Mouse (Mus musculus): ENCODE measurements around the gene Dock4. TPM values are rescaled to one million over a fixed set of nuclear protein-coding genes. Genes with fewer than 3 reads are reported as not detected.

Dock4 gene
- polyA plus RNA-seq, 1 experiment from 2014 or later: 13.9 TPM

DNA sequence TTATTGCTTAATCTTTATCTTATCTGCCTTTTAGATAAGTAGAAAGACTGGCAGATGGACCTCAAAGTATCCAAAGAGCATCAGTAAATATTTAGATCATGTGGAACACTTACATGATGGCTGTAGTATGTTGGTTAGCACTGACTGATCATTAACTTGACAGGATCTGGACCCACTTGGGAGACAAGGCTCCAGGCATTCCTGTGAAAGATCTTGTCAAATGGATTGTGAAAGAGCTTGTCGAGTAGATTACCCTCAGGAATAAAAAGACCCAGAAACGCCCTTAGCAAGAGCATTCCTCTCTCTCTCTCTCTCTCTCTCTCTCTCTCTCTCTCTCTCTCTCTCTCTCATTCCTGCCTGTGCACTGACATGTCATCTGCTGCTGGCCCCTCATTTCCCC is 367.7 kb downstream of the Dock4 start:
- Histone ChIP-seq H3K4me3 (ENCODE audit: low read depth, low read length) (no peak overlapping the region), H3K27ac (ENCODE audit: low read length) (no peak overlapping the region), H3K4me1 (ENCODE audit: control insufficient read depth, insufficient read depth, low read length) (no peaks in the 10 kb centered on the region), H3K9ac (replicated peaks; ENCODE audit: low read depth, low read length) (no peak overlapping the region), H3K4me2 (replicated peaks; ENCODE audit: low read depth, low read length) (no peak overlapping the region), H3K36me3 (ENCODE audit: control insufficient read depth, insufficient read depth, low read length) (no peaks in the 10 kb centered on the region; the same call in 1 of the 2 replicates), H3K9me3 (ENCODE audit: control insufficient read depth, low read depth, low read length) (no peaks in the 10 kb centered on the region), H3K27me3 (ENCODE audit: control insufficient read depth, insufficient read depth, low read length) (no peaks in the 10 kb centered on the region)
- WGBS: 18% methylated on average over 2 of the region's 2 CpGs
- ATAC-seq (ENCODE audit: insufficient number of reproducible peaks, insufficient read depth, low FRiP score, low read depth): no peak

GRCm38 (mm10) chr12:40814659-40815363 is 369.1 kb downstream of the Dock4 start:
- Histone ChIP-seq H3K27me3 (ENCODE audit: control insufficient read depth, insufficient read depth, low read length) (no peaks in the 10 kb centered on the region), H3K36me3 (ENCODE audit: control insufficient read depth, insufficient read depth, low read length) (no peaks in the 10 kb centered on the region; the same call in 1 of the 2 replicates), H3K9ac (replicated peaks; ENCODE audit: low read depth, low read length) (no peak overlapping the region), H3K4me2 (replicated peaks; ENCODE audit: low read depth, low read length) (no peak overlapping the region), H3K4me1 (ENCODE audit: control insufficient read depth, insufficient read depth, low read length) (no peaks in the 10 kb centered on the region), H3K27ac (ENCODE audit: low read length) (no peak overlapping the region), H3K9me3 (ENCODE audit: control insufficient read depth, low read depth, low read length) (no peaks in the 10 kb centered on the region), H3K4me3 (ENCODE audit: low read depth, low read length) (no peak overlapping the region)
- no peak for ATAC-seq (ENCODE audit: insufficient number of reproducible peaks, insufficient read depth, low FRiP score, low read depth)

- Histone ChIP-seq H3K9me3 (ENCODE audit: control insufficient read depth, low read depth, low read length) (no peaks in the 10 kb centered on the region), H3K36me3 (ENCODE audit: control insufficient read depth, insufficient read depth, low read length) (no peaks in the 10 kb centered on the region; the same call in 1 of the 2 replicates), H3K4me3 (ENCODE audit: low read depth, low read length) (no peak overlapping the region), H3K27me3 (ENCODE audit: control insufficient read depth, insufficient read depth, low read length) (no peaks in the 10 kb centered on the region), H3K9ac (replicated peaks; ENCODE audit: low read depth, low read length) (no peak overlapping the region), H3K4me1 (ENCODE audit: control insufficient read depth, insufficient read depth, low read length) (0 out of 2 replicates have a peak, but pooled peaks cover 4% of the 10 kb centered on the region), H3K4me2 (replicated peaks; ENCODE audit: low read depth, low read length) (no peak overlapping the region), H3K27ac (ENCODE audit: low read length) (no peak overlapping the region)
- 89% methylated on average over 6 of the region's 6 CpGs for WGBS
- no peak for ATAC-seq (ENCODE audit: insufficient number of reproducible peaks, insufficient read depth, low FRiP score, low read depth)
Observed at GRCm38 (mm10) chr12:40818046-40818708, 372.4 kb downstream of the Dock4 start.

- no peak overlapping the region for H3K4me2 ChIP-seq (replicated peaks; ENCODE audit: low read depth, low read length)
- no peak overlapping the region for H3K9ac ChIP-seq (replicated peaks; ENCODE audit: low read depth, low read length)
- H3K27me3 ChIP-seq (ENCODE audit: control insufficient read depth, insufficient read depth, low read length): no peaks in the 10 kb centered on the region
- no peaks in the 10 kb centered on the region for H3K9me3 ChIP-seq (ENCODE audit: control insufficient read depth, low read depth, low read length)
- H3K36me3 ChIP-seq (ENCODE audit: control insufficient read depth, insufficient read depth, low read length): no peaks in the 10 kb centered on the region
- ATAC-seq (ENCODE audit: insufficient number of reproducible peaks, insufficient read depth, low FRiP score, low read depth): no peak
- 0 out of 2 replicates have a peak, but pooled peaks cover 9% of the 10 kb centered on the region for H3K4me1 ChIP-seq (ENCODE audit: control insufficient read depth, insufficient read depth, low read length)
- H3K27ac ChIP-seq (ENCODE audit: low read length): no peak overlapping the region
- WGBS: 71% methylated on average over 5 of the region's 5 CpGs
- no peak overlapping the region for H3K4me3 ChIP-seq (ENCODE audit: low read depth, low read length)
Observed at GRCm38 (mm10) chr12:40823631-40824030, 377.9 kb downstream of the Dock4 start.

DNA sequence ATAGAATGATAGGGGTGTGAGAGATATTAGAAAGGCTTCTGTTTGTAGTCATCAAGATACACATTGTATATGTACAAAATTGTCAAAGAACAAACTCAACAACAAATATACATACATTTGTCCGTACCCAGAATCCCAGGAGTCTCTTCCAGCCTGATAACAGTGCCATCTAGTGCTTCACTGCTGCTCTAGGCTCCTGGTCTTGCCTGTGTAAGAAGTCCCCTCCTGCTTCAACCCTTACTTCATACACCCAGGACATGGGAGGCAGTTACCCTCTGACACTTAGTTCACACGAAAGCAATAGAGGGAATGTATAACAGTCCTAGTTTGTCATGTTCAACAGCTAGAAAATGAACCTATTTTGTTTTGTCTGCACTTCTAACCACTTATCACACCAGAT is 378.5 kb downstream of the Dock4 start:
- WGBS: 73% methylated on average over 2 of the region's 2 CpGs

GRCm38 (mm10) chr12:40825935-40826460 is 380.2 kb downstream of the Dock4 start:
- no peak for ATAC-seq (ENCODE audit: insufficient number of reproducible peaks, insufficient read depth, low FRiP score, low read depth)
- no peak overlapping the region for H3K4me3 ChIP-seq (ENCODE audit: low read depth, low read length)
- no peak overlapping the region for H3K4me2 ChIP-seq (replicated peaks; ENCODE audit: low read depth, low read length)
- no peaks in the 10 kb centered on the region for H3K9me3 ChIP-seq (ENCODE audit: control insufficient read depth, low read depth, low read length)
- H3K4me1 ChIP-seq (ENCODE audit: control insufficient read depth, insufficient read depth, low read length): 0 out of 2 replicates have a peak, but pooled peaks cover 9% of the 10 kb centered on the region
- H3K36me3 ChIP-seq (ENCODE audit: control insufficient read depth, insufficient read depth, low read length): no peaks in the 10 kb centered on the region
- H3K9ac ChIP-seq (replicated peaks; ENCODE audit: low read depth, low read length): no peak overlapping the region
- no peak overlapping the region for H3K27ac ChIP-seq (ENCODE audit: low read length)
- H3K27me3 ChIP-seq (ENCODE audit: control insufficient read depth, insufficient read depth, low read length): no peaks in the 10 kb centered on the region
- 57% methylated on average over 5 of the region's 5 CpGs for WGBS

More for the DNA sequence above, 378.5 kb downstream of the Dock4 start:
- Histone ChIP-seq H3K4me3 (ENCODE audit: low read depth, low read length) (no peak overlapping the region), H3K9me3 (ENCODE audit: control insufficient read depth, low read depth, low read length) (no peaks in the 10 kb centered on the region), H3K4me2 (replicated peaks; ENCODE audit: low read depth, low read length) (no peak overlapping the region), H3K27me3 (ENCODE audit: control insufficient read depth, insufficient read depth, low read length) (no peaks in the 10 kb centered on the region), H3K27ac (ENCODE audit: low read length) (no peak overlapping the region), H3K9ac (replicated peaks; ENCODE audit: low read depth, low read length) (no peak overlapping the region), H3K4me1 (ENCODE audit: control insufficient read depth, insufficient read depth, low read length) (0 out of 2 replicates have a peak, but pooled peaks cover 9% of the 10 kb centered on the region), H3K36me3 (ENCODE audit: control insufficient read depth, insufficient read depth, low read length) (no peaks in the 10 kb centered on the region)
- no peak for ATAC-seq (ENCODE audit: insufficient number of reproducible peaks, insufficient read depth, low FRiP score, low read depth)

DNA sequence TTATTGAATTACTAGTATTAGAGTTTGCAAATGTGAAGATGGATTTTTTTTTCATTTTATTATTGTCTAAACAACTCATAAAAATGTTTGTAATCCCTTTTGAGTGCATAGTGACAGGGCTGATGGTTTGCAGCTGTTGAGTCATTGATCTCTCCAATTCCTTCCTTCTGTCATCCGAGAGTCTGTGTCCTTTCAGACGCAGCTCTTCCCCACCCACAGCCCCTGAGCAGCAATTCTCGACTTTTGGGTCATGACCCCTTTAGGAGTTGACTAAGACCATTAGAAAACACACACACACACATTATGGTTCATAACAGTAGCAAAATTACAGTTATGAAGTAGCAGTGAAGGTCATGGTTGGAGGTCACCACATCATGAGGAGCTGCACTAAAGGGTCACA is 380.7 kb downstream of the Dock4 start:
- Histone ChIP-seq H3K4me1 (ENCODE audit: control insufficient read depth, insufficient read depth, low read length) (0 out of 2 replicates have a peak, but pooled peaks cover 9% of the 10 kb centered on the region), H3K4me2 (replicated peaks; ENCODE audit: low read depth, low read length) (no peak overlapping the region), H3K27ac (ENCODE audit: low read length) (no peak overlapping the region), H3K27me3 (ENCODE audit: control insufficient read depth, insufficient read depth, low read length) (no peaks in the 10 kb centered on the region), H3K9me3 (ENCODE audit: control insufficient read depth, low read depth, low read length) (no peaks in the 10 kb centered on the region), H3K36me3 (ENCODE audit: control insufficient read depth, insufficient read depth, low read length) (no peaks in the 10 kb centered on the region), H3K4me3 (ENCODE audit: low read depth, low read length) (no peak overlapping the region), H3K9ac (replicated peaks; ENCODE audit: low read depth, low read length) (no peak overlapping the region)
- WGBS: 22% methylated on average over 3 of the region's 3 CpGs
- ATAC-seq (ENCODE audit: insufficient number of reproducible peaks, insufficient read depth, low FRiP score, low read depth): no peak

DNA sequence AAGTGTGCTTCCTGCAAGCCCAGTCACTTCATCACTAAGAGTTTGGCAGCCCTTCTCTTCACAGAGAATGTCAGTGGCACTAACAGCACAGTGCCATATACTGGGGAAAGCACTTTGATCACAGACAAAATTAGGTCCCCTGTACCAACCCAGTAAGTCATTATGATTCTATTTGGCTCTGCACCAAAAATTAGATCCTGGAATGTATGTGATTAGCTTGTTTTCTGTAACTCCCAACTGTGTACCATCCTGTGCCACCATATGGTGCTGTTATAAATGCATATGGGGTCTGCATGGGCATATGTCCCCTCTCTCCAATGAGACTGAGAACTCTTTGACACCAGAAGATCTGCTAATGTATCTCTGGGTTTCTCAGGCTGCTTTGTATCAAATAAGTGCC is 382.3 kb downstream of the Dock4 start:
- no peak overlapping the region for H3K4me2 ChIP-seq (replicated peaks; ENCODE audit: low read depth, low read length)
- no peak overlapping the region for H3K27ac ChIP-seq (ENCODE audit: low read length)
- H3K36me3 ChIP-seq (ENCODE audit: control insufficient read depth, insufficient read depth, low read length): no peaks in the 10 kb centered on the region
- no peak overlapping the region for H3K9ac ChIP-seq (replicated peaks; ENCODE audit: low read depth, low read length)
- 0 out of 2 replicates have a peak, but pooled peaks cover 5% of the 10 kb centered on the region for H3K4me1 ChIP-seq (ENCODE audit: control insufficient read depth, insufficient read depth, low read length)
- no peak overlapping the region for H3K4me3 ChIP-seq (ENCODE audit: low read depth, low read length)
- no peaks in the 10 kb centered on the region for H3K27me3 ChIP-seq (ENCODE audit: control insufficient read depth, insufficient read depth, low read length)
- no peaks in the 10 kb centered on the region for H3K9me3 ChIP-seq (ENCODE audit: control insufficient read depth, low read depth, low read length)
- ATAC-seq (ENCODE audit: insufficient number of reproducible peaks, insufficient read depth, low FRiP score, low read depth): no peak

All from stomach, embryonic 14.5 days (tissue).